Mouse (Mus musculus) small intestine, adult 2 months (tissue): ENCODE data around the gene Strn3. TPM values are rescaled to one million over a fixed set of nuclear protein-coding genes. Genes with fewer than 3 reads are reported as not detected.

ENCODE experiments used
- H3K27ac ChIP-seq: fragments of 200-500 bp; 2 replicates; pipeline ENCODE4 v1.5.1; 2012; ENCODE audit warnings: low read depth, low read length, control low read depth, inconsistent platforms; ENCODE audit not compliant: insufficient read depth
- H3K27me3 ChIP-seq: fragments of 200-500 bp; 2 replicates; pipeline ENCODE4 v1.6.1; 2012; ENCODE audit warnings: mild to moderate bottlenecking, moderate library complexity, low read length, inconsistent platforms; ENCODE audit not compliant: control insufficient read depth, insufficient read depth
- H3K36me3 ChIP-seq: fragments of 200-500 bp; 2 replicates; pipeline ENCODE4 v1.6.1; 2012; ENCODE audit warnings: mild to moderate bottlenecking, low read length, control low read depth, inconsistent platforms; ENCODE audit not compliant: control insufficient read depth, insufficient read depth
- H3K4me1 ChIP-seq: fragments of 200-500 bp; 2 replicates; pipeline ENCODE4 v1.6.1; 2012; ENCODE audit warnings: low read length, inconsistent platforms, mixed read lengths; ENCODE audit not compliant: control insufficient read depth, insufficient read depth, insufficient read length
- H3K4me3 ChIP-seq: fragments of 200-500 bp; 2 replicates; pipeline ENCODE4 v1.5.1; 2012; ENCODE audit warnings: low read depth, mild to moderate bottlenecking, control low read depth, inconsistent platforms, low read length, moderate library complexity
- CTCF ChIP-seq: fragments of 200-500 bp; IDR thresholded peaks from 2 replicates; pipeline ENCODE4 v1.5.1; 2012; ENCODE audit warnings: low read depth, mild to moderate bottlenecking, control low read depth, inconsistent platforms, low read length, moderate library complexity, mixed read lengths; ENCODE audit not compliant: insufficient replicate concordance, insufficient read length; ENCODE audit errors: extremely low read depth
- POLR2A ChIP-seq: fragments of 200-500 bp; IDR thresholded peaks from 2 replicates; pipeline ENCODE4 v1.6.1; 2012; ENCODE audit warnings: low read depth, mild to moderate bottlenecking, control low read depth, inconsistent platforms, low read length, moderate library complexity
- WGBS: fragments of 180-500 bp; shearing (Covaris S2); methylation state at CpG from one replicate; pipeline ENCODE4 v1.1.7; 2018; 5-methylcytosine and 5-hydroxymethylcytosine counted together
- polyA plus RNA-seq: library from polyadenylated mRNA; depleted of rRNA; stranded (reverse); fragments of >200 nt; gene quantifications from 2 replicates; pipeline ENCODE4 v1.2.3, GENCODE M21; 2012

Strn3 gene
- polyA plus RNA-seq, 1 experiment = 9.6 TPM

GRCm38 (mm10) chr12:51641871-51642270 lies 49.8 kb downstream of the Strn3 start:
- H3K4me3 ChIP-seq = no peak overlapping the region
- peaks cover 6% of the 10 kb centered on the region for H3K36me3 ChIP-seq
- H3K27me3 ChIP-seq = no peaks in the 10 kb centered on the region
- WGBS = 18% methylated on average over 6 of the region's 6 CpGs
- H3K4me1 ChIP-seq = peaks cover 3% of the 10 kb centered on the region; the same call in 1 of the 2 replicates
- H3K27ac ChIP-seq = 0 out of 2 replicates have a peak overlapping the region, but pooled peaks have one; percentile 3
- TF ChIP-seq POLR2A (no peak), CTCF (no peak)

GRCm38 (mm10) chr12:51636689-51637470 lies 54.8 kb downstream of the Strn3 start:
- no peaks in the 10 kb centered on the region for H3K27me3 ChIP-seq
- 39% methylated on average over 2 of the region's 2 CpGs for WGBS
- H3K4me3 ChIP-seq = no peak overlapping the region

GRCm38 (mm10) chr12:51636260-51636659 lies 55.4 kb downstream of the Strn3 start:
- no peak for TF ChIP-seq POLR2A
- TF ChIP-seq CTCF = no peak
- no peaks in the 10 kb centered on the region for H3K27me3 ChIP-seq
- 0 out of 2 replicates have a peak, but pooled peaks cover 4% of the 10 kb centered on the region for H3K36me3 ChIP-seq
- no peak overlapping the region for H3K4me3 ChIP-seq
- H3K4me1 ChIP-seq = no peaks in the 10 kb centered on the region
- H3K27ac ChIP-seq = no peak overlapping the region
- WGBS = 92% methylated on average over 2 of the region's 2 CpGs

More at GRCm38 (mm10) chr12:51636689-51637470, 54.8 kb downstream of the Strn3 start:
- no peak for TF ChIP-seq POLR2A
- TF ChIP-seq CTCF = no peak
- peaks cover under 1% of the 10 kb centered on the region; the same call in 1 of the 2 replicates for H3K4me1 ChIP-seq
- 0 out of 2 replicates have a peak, but pooled peaks cover 4% of the 10 kb centered on the region for H3K36me3 ChIP-seq
- H3K27ac ChIP-seq = no peak overlapping the region

- no peaks in the 10 kb centered on the region for H3K4me1 ChIP-seq
- WGBS = 55% methylated on average over 4 of the region's 4 CpGs
- H3K4me3 ChIP-seq = no peak overlapping the region
- TF ChIP-seq CTCF (no peak), POLR2A (no peak)
- H3K36me3 ChIP-seq = 0 out of 2 replicates have a peak, but pooled peaks cover 4% of the 10 kb centered on the region
- no peak overlapping the region for H3K27ac ChIP-seq
- H3K27me3 ChIP-seq = no peaks in the 10 kb centered on the region
These were observed 58.2 kb downstream of the Strn3 start for GRCm38 (mm10) chr12:51633481-51633880.

- Histone ChIP-seq H3K27ac (no peak overlapping the region), H3K4me1 (no peaks in the 10 kb centered on the region), H3K27me3 (no peaks in the 10 kb centered on the region), H3K36me3 (peaks cover 16% of the 10 kb centered on the region), H3K4me3 (no peak overlapping the region)
- no peak for TF ChIP-seq CTCF
- TF ChIP-seq POLR2A = no peak
These were observed 68.4 kb downstream of the Strn3 start for GRCm38 (mm10) chr12:51623366-51623694.

- Histone ChIP-seq H3K4me1 (no peaks in the 10 kb centered on the region), H3K36me3 (peaks cover 19% of the 10 kb centered on the region), H3K27ac (no peak overlapping the region), H3K27me3 (no peaks in the 10 kb centered on the region), H3K4me3 (no peak overlapping the region)
- 81% methylated on average over 5 of the region's 5 CpGs for WGBS
- TF ChIP-seq CTCF (no peak), POLR2A (no peak)
These were observed 68.9 kb downstream of the Strn3 start for GRCm38 (mm10) chr12:51622670-51623365.

- Histone ChIP-seq H3K4me3 (no peak overlapping the region), H3K36me3 (peaks cover 23% of the 10 kb centered on the region), H3K4me1 (no peaks in the 10 kb centered on the region), H3K27me3 (no peaks in the 10 kb centered on the region), H3K27ac (no peak overlapping the region)
- no peak for TF ChIP-seq POLR2A
- TF ChIP-seq CTCF = no peak
- WGBS = 94% methylated on average over 5 of the region's 5 CpGs
These were observed 70.5 kb downstream of the Strn3 start for GRCm38 (mm10) chr12:51621161-51621560.
